Mouse (Mus musculus): ENCODE measurements around the gene Mrtfb.

DNA sequence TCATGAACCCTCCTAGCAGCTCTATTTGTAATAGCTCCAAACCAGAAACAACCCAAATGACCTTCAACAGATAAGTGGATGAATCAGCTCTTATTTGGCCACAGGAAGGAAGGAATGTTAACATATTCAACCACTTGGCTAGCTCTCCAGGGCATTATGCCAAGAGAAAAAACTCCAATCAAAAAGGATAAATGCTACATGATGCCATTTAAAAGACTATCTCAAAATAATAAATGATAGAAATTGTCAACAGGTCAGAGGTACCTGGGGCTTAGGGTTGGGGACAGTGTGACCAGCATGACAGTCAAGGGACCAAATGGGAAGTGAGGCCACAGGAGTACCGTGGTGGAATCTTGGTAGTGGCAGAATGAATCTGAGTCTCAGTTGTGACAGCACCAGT, 34.8 kb upstream of the Mrtfb start:
- no peak for TF ChIP-seq CTCF (IDR thresholded peaks at IDR 0.05; ENCODE audit: low read depth, low read length)
- TF ChIP-seq POLR2A (IDR thresholded peaks at IDR 0.05; ENCODE audit: borderline replicate concordance, low read depth, low read length) = no peak

All from bone marrow macrophage, adult 2 months (primary cell).